Mouse (Mus musculus): ENCODE measurements around the gene Igsf23. TPM values are rescaled to one million over a fixed set of nuclear protein-coding genes. Genes with fewer than 3 reads are reported as not detected.
"Not testable (repeated sequence)": the region's sequence is repeated elsewhere in the genome, so short reads cannot be mapped to it uniquely, and the experiment has no call there.

Igsf23 gene
- polyA plus RNA-seq (2012; rRNA removed), result 87.9 and 185 TPM in 2 replicates

GRCm38 (mm10) chr7:19950589-19950988 lies at the start of gene Igsf23:
Igsf23 (minus strand) TSS chr7:19950756.
- peaks cover 32% of the 10 kb centered on the region for H3K4me1 ChIP-seq (ENCODE audit: control insufficient read depth, insufficient read depth, insufficient read length, low read length)
- H3K4me3 ChIP-seq (ENCODE audit: low read depth, low read length), result peak within 1 kb of the TSS; percentile 65
- WGBS, result 23% methylated on average over 9 of the region's 9 CpGs
- H3K27me3 ChIP-seq (ENCODE audit: control insufficient read depth, insufficient read depth, low read length), result no peaks in the 10 kb centered on the region
- peaks cover 2% of the 10 kb centered on the region; the same call in 1 of the 2 replicates for H3K36me3 ChIP-seq (ENCODE audit: control insufficient read depth, insufficient read depth, low read length)
- TF ChIP-seq POLR2A (IDR thresholded peaks at IDR 0.05; ENCODE audit: low read depth, low read length) (peak; percentile 93; the same call in 1 of the 2 replicates), CTCF (IDR thresholded peaks at IDR 0.05; ENCODE audit: extremely low read depth, insufficient read length, insufficient replicate concordance, low read depth, low read length) (no peak)
- H3K27ac ChIP-seq (ENCODE audit: insufficient read depth, low read depth, low read length), result peak within 1 kb of the TSS; percentile 92

GRCm38 (mm10) chr7:19996721-19997120 lies 46.2 kb upstream of the Igsf23 start:
- not testable (repeated sequence) for H3K27me3 ChIP-seq (ENCODE audit: control insufficient read depth, insufficient read depth, low read length); H3K27ac ChIP-seq (ENCODE audit: insufficient read depth, low read depth, low read length); H3K36me3 ChIP-seq (ENCODE audit: control insufficient read depth, insufficient read depth, low read length); H3K4me1 ChIP-seq (ENCODE audit: control insufficient read depth, insufficient read depth, insufficient read length, low read length); H3K4me3 ChIP-seq (ENCODE audit: low read depth, low read length)
- 71% methylated on average over 3 of the region's 3 CpGs for WGBS

GRCm38 (mm10) chr7:19991165-19991564 lies 40.6 kb upstream of the Igsf23 start, which contains the start of gene Nlrp9b:
Nlrp9b (plus strand) TSS chr7:19991465.
- H3K36me3 ChIP-seq (ENCODE audit: control insufficient read depth, insufficient read depth, low read length), result peaks cover 24% of the 10 kb centered on the region
- not testable (repeated sequence) for H3K27me3 ChIP-seq (ENCODE audit: control insufficient read depth, insufficient read depth, low read length); H3K4me1 ChIP-seq (ENCODE audit: control insufficient read depth, insufficient read depth, insufficient read length, low read length); H3K27ac ChIP-seq (ENCODE audit: insufficient read depth, low read depth, low read length); H3K4me3 ChIP-seq (ENCODE audit: low read depth, low read length)
- 75% methylated on average over 7 of the region's 8 CpGs for WGBS

DNA sequence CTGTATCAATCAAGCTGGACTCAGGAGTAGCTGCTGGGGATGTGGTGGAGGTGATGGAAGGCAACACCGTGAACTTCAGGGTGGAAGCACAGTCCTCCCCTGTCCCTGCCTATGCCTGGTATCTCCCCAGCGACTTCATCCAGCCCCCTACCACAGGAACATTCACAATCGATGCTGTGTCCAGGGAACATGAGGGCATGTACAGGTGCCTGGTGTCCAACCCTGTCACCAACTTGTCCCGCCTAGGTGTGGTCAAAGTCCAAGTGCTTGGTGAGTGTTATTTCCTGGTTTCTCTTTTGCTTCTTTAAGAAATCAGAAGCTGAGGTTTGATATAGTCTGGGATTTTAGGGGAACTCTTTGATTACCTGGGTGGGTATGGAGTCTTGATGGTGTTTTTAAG lies 21.0 kb upstream of the Igsf23 start:
- Histone ChIP-seq H3K27ac (ENCODE audit: insufficient read depth, low read depth, low read length) (peak overlapping the region; percentile 58; the same call in 1 of the 2 replicates), H3K4me1 (ENCODE audit: control insufficient read depth, insufficient read depth, insufficient read length, low read length) (peaks cover 8% of the 10 kb centered on the region), H3K27me3 (ENCODE audit: control insufficient read depth, insufficient read depth, low read length) (no peaks in the 10 kb centered on the region), H3K4me3 (ENCODE audit: low read depth, low read length) (no peak overlapping the region; the same call in 1 of the 2 replicates), H3K36me3 (ENCODE audit: control insufficient read depth, insufficient read depth, low read length) (peaks cover 28% of the 10 kb centered on the region)
- WGBS, result 37% methylated on average over 4 of the region's 4 CpGs
- TF ChIP-seq CTCF (IDR thresholded peaks at IDR 0.05; ENCODE audit: extremely low read depth, insufficient read length, insufficient replicate concordance, low read depth, low read length) (no peak), POLR2A (IDR thresholded peaks at IDR 0.05; ENCODE audit: low read depth, low read length) (no peak)

DNA sequence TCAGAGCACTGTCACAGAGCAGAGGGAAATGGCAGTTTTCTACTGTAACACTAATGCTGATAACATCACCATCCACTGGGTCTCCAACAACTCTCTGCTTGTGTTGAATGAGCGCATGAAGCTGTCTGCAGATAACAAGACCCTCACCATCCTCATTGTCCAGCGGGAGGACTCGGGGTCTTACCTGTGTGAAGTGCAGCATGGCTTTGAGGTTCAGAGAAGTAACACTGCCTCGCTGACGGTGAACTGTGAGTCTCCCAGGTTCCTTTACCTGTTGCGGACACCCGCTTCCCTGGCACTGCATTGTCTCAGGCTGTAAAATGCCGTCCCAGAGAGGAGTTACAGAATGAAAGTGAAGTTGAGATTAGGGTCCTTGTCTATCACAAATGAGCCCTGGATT lies 19.6 kb upstream of the Igsf23 start:
- no peak overlapping the region for H3K27ac ChIP-seq (ENCODE audit: insufficient read depth, low read depth, low read length)
- TF ChIP-seq POLR2A (IDR thresholded peaks at IDR 0.05; ENCODE audit: low read depth, low read length) (no peak), CTCF (IDR thresholded peaks at IDR 0.05; ENCODE audit: extremely low read depth, insufficient read length, insufficient replicate concordance, low read depth, low read length) (no peak)
- H3K27me3 ChIP-seq (ENCODE audit: control insufficient read depth, insufficient read depth, low read length), result no peaks in the 10 kb centered on the region
- H3K4me1 ChIP-seq (ENCODE audit: control insufficient read depth, insufficient read depth, insufficient read length, low read length), result peaks cover 14% of the 10 kb centered on the region
- no peak overlapping the region for H3K4me3 ChIP-seq (ENCODE audit: low read depth, low read length)
- WGBS, result 97% methylated on average over 8 of the region's 8 CpGs
- H3K36me3 ChIP-seq (ENCODE audit: control insufficient read depth, insufficient read depth, low read length), result peaks cover 21% of the 10 kb centered on the region

DNA sequence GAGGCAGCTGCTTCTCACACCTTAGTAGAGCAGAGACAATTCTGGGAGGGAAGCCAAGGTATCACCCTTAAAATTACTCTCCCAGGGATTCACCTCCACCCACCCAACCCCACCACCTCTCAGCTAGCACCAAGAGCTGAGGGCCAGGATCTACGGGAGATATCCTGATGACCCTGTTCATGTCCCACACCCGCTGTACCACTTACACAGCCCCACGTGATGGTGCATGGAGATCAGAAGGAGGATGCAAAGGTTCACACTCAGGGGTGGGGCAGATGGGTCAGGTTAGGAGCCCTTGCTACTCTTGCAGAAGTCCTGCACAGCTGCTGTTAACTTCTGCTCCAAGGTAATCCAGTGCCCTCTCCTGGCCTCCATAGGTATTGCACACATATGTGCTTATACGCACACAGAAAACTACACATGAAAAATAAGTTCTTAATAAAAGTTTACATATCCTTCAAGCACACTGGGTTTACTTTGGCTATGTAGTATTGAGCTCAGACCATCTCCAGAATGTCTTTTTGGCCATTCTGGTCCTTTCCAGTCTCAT lies 19.1 kb upstream of the Igsf23 start:
- Histone ChIP-seq H3K4me1 (ENCODE audit: control insufficient read depth, insufficient read depth, insufficient read length, low read length) (peaks cover 18% of the 10 kb centered on the region), H3K36me3 (ENCODE audit: control insufficient read depth, insufficient read depth, low read length) (peaks cover 19% of the 10 kb centered on the region), H3K27ac (ENCODE audit: insufficient read depth, low read depth, low read length) (no peak overlapping the region), H3K27me3 (ENCODE audit: control insufficient read depth, insufficient read depth, low read length) (no peaks in the 10 kb centered on the region), H3K4me3 (ENCODE audit: low read depth, low read length) (no peak overlapping the region)
- TF ChIP-seq CTCF (IDR thresholded peaks at IDR 0.05; ENCODE audit: extremely low read depth, insufficient read length, insufficient replicate concordance, low read depth, low read length), result peak; percentile 42; the same call in 1 of the 2 replicates
- TF ChIP-seq POLR2A (IDR thresholded peaks at IDR 0.05; ENCODE audit: low read depth, low read length), result no peak
- 93% methylated on average over 4 of the region's 4 CpGs for WGBS

GRCm38 (mm10) chr7:19969106-19969505 lies 18.6 kb upstream of the Igsf23 start:
- WGBS, result 82% methylated on average over 3 of the region's 3 CpGs
- Histone ChIP-seq H3K27me3 (ENCODE audit: control insufficient read depth, insufficient read depth, low read length) (no peaks in the 10 kb centered on the region), H3K36me3 (ENCODE audit: control insufficient read depth, insufficient read depth, low read length) (peaks cover 17% of the 10 kb centered on the region), H3K4me3 (ENCODE audit: low read depth, low read length) (no peak overlapping the region), H3K27ac (ENCODE audit: insufficient read depth, low read depth, low read length) (no peak overlapping the region), H3K4me1 (ENCODE audit: control insufficient read depth, insufficient read depth, insufficient read length, low read length) (peaks cover 22% of the 10 kb centered on the region)
- no peak for TF ChIP-seq CTCF (IDR thresholded peaks at IDR 0.05; ENCODE audit: extremely low read depth, insufficient read length, insufficient replicate concordance, low read depth, low read length)
- no peak for TF ChIP-seq POLR2A (IDR thresholded peaks at IDR 0.05; ENCODE audit: low read depth, low read length)
